Mouse (Mus musculus): ENCODE measurements around the gene Slc4a2.

DNA sequence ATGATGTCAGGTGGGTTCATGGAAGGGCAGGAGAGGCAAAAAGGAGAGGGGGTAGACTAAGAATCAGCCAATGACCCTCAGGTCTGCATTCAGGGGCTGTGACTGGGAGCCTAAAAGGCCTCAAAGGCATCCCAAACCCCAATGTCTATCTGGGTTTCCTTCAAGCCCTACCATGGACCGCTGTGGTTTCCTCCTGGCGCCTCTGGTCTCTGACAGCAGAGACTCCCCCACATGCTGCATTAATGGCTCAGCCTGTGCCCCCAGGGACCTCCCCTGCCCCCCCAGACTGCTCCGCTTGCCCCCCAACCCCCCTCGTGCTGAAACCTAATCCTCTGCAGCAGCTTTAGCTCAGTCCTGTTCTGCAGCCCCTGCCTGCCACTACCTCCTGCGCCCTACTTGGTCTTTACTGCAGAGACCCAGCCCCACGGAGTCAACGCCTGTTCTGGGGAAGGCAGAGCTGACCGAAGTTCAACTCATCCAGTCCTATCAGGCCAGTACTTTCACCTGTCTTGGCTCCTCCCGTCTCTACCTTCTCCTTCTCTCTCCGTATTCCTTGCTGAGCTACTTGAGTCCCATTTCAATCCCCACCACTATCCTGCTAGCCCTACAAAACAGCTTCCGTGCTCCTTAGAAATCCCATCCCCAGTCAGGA lies 10.5 kb upstream of the Slc4a2 start, which contains the start of gene Asic3:
- TF ChIP-seq CTCF (IDR thresholded peaks at IDR 0.05; ENCODE audit: extremely low read depth, insufficient read length, insufficient replicate concordance, low read depth, low read length) (no peak), POLR2A (IDR thresholded peaks at IDR 0.05; ENCODE audit: low read depth, low read length) (no peak)
